Mouse (Mus musculus): ENCODE measurements around the gene Irf2bpl. TPM values are rescaled to one million over a fixed set of nuclear protein-coding genes. Genes with fewer than 3 reads are reported as not detected.

Irf2bpl gene
- polyA plus RNA-seq (2012; fragmentation: generic; extraction: Trizol), result 59.1 TPM

- Histone ChIP-seq H3K36me3 (ENCODE audit: control insufficient read depth, insufficient read depth) (peaks cover 6% of the 10 kb centered on the region), H3K4me3 (peak within 1 kb of the TSS; percentile 94), H3K4me2 (ENCODE audit: low read depth) (peak within 1 kb of the TSS; percentile 91), H3K79me2 (ENCODE audit: control insufficient read depth, insufficient read depth) (peaks cover 50% of the 10 kb centered on the region), H3K27me3 (ENCODE audit: control insufficient read depth, insufficient read depth, insufficient read length) (no peaks in the 10 kb centered on the region), H3ac (ENCODE audit: control insufficient read depth, insufficient read length) (peak within 1 kb of the TSS; percentile 97)
- TF ChIP-seq TCF3 (IDR thresholded peaks at IDR 0.05; ENCODE audit: insufficient read length, low read depth) (peak; percentile 1), POLR2AphosphoS2 (IDR thresholded peaks at IDR 0.05; ENCODE audit: insufficient read length, low read depth) (peak; percentile 98), MYOD1 (IDR thresholded peaks at IDR 0.05; ENCODE audit: control insufficient read depth in 1 of 3, insufficient read length in 2 of 3, low read depth in 2 of 3) (peak in 2 of 3 experiments; percentile 7 to 79), MYOG (IDR thresholded peaks at IDR 0.05; ENCODE audit: control insufficient read depth in 1 of 3, insufficient read depth in 1 of 3, insufficient read length in 2 of 3, low read depth in 2 of 3) (peak in 1 of 3 experiments; percentile 71), SRF (IDR thresholded peaks at IDR 0.05; ENCODE audit: control insufficient read depth, insufficient read length, low read depth) (peak; percentile 28), E2F4 (IDR thresholded peaks at IDR 0.05; ENCODE audit: insufficient read depth) (no peak), REST (IDR thresholded peaks at IDR 0.05; ENCODE audit: insufficient read depth, insufficient read length) (peak; percentile 28), MAX (IDR thresholded peaks at IDR 0.05; ENCODE audit: low read depth) (no peak), TCF12 (IDR thresholded peaks at IDR 0.05; ENCODE audit: insufficient read depth, poor library complexity, severe bottlenecking) (peak; percentile 20), POLR2A (IDR thresholded peaks at IDR 0.05; ENCODE audit: insufficient read length, low read depth) (peak; percentile 92), CEBPB (IDR thresholded peaks at IDR 0.05; ENCODE audit: insufficient read depth, poor library complexity, severe bottlenecking) (no peak), USF1 (IDR thresholded peaks at IDR 0.05; ENCODE audit: low read depth) (no peak)
Measured at GRCm38 (mm10) chr12:86884197-86885058, at the start of gene Irf2bpl. Irf2bpl (minus strand) TSS chr12:86884798.

GRCm38 (mm10) chr12:86932575-86932952, 48.0 kb upstream of the Irf2bpl start:
- no peak overlapping the region for H3ac ChIP-seq (ENCODE audit: control insufficient read depth, insufficient read length)
- no peaks in the 10 kb centered on the region for H3K27me3 ChIP-seq (ENCODE audit: control insufficient read depth, insufficient read depth, insufficient read length)
- no peak for TF ChIP-seq E2F4 (IDR thresholded peaks at IDR 0.05; ENCODE audit: insufficient read depth)
- no peak for TF ChIP-seq POLR2A (IDR thresholded peaks at IDR 0.05; ENCODE audit: insufficient read length, low read depth)
- TF ChIP-seq REST (IDR thresholded peaks at IDR 0.05; ENCODE audit: insufficient read depth, insufficient read length), result no peak
- no peak for TF ChIP-seq USF1 (IDR thresholded peaks at IDR 0.05; ENCODE audit: low read depth)
- TF ChIP-seq MAX (IDR thresholded peaks at IDR 0.05; ENCODE audit: low read depth), result no peak
- TF ChIP-seq POLR2AphosphoS2 (IDR thresholded peaks at IDR 0.05; ENCODE audit: insufficient read length, low read depth), result no peak
- no peak for TF ChIP-seq MYOG (IDR thresholded peaks at IDR 0.05; ENCODE audit: control insufficient read depth in 1 of 3, insufficient read depth in 1 of 3, insufficient read length in 2 of 3, low read depth in 2 of 3)
- TF ChIP-seq SRF (IDR thresholded peaks at IDR 0.05; ENCODE audit: control insufficient read depth, insufficient read length, low read depth), result no peak
- no peak for TF ChIP-seq CEBPB (IDR thresholded peaks at IDR 0.05; ENCODE audit: insufficient read depth, poor library complexity, severe bottlenecking)
- TF ChIP-seq TCF12 (IDR thresholded peaks at IDR 0.05; ENCODE audit: insufficient read depth, poor library complexity, severe bottlenecking), result no peak
- TF ChIP-seq MYOD1 (IDR thresholded peaks at IDR 0.05; ENCODE audit: control insufficient read depth in 1 of 3, insufficient read length in 2 of 3, low read depth in 2 of 3), result no peak
- no peak for TF ChIP-seq TCF3 (IDR thresholded peaks at IDR 0.05; ENCODE audit: insufficient read length, low read depth)
- H3K79me2 ChIP-seq (ENCODE audit: control insufficient read depth, insufficient read depth), result no peaks in the 10 kb centered on the region
- H3K4me3 ChIP-seq, result no peak overlapping the region
- H3K36me3 ChIP-seq (ENCODE audit: control insufficient read depth, insufficient read depth), result no peaks in the 10 kb centered on the region
- peak overlapping the region; percentile 53 for H3K4me2 ChIP-seq (ENCODE audit: low read depth)

GRCm38 (mm10) chr12:86931919-86932574, 47.4 kb upstream of the Irf2bpl start:
- no peak for TF ChIP-seq TCF3 (IDR thresholded peaks at IDR 0.05; ENCODE audit: insufficient read length, low read depth)
- TF ChIP-seq TCF12 (IDR thresholded peaks at IDR 0.05; ENCODE audit: insufficient read depth, poor library complexity, severe bottlenecking), result no peak
- no peaks in the 10 kb centered on the region for H3K27me3 ChIP-seq (ENCODE audit: control insufficient read depth, insufficient read depth, insufficient read length)
- H3K4me2 ChIP-seq (ENCODE audit: low read depth), result peak overlapping the region; percentile 53
- no peaks in the 10 kb centered on the region for H3K79me2 ChIP-seq (ENCODE audit: control insufficient read depth, insufficient read depth)
- no peaks in the 10 kb centered on the region for H3K36me3 ChIP-seq (ENCODE audit: control insufficient read depth, insufficient read depth)
- no peak overlapping the region for H3ac ChIP-seq (ENCODE audit: control insufficient read depth, insufficient read length)
- no peak overlapping the region for H3K4me3 ChIP-seq

GRCm38 (mm10) chr12:86930934-86931729, 46.5 kb upstream of the Irf2bpl start:
- H3K79me2 ChIP-seq (ENCODE audit: control insufficient read depth, insufficient read depth), result no peaks in the 10 kb centered on the region
- no peak overlapping the region for H3K4me2 ChIP-seq (ENCODE audit: low read depth)
- H3K36me3 ChIP-seq (ENCODE audit: control insufficient read depth, insufficient read depth), result no peaks in the 10 kb centered on the region
- H3ac ChIP-seq (ENCODE audit: control insufficient read depth, insufficient read length), result no peak overlapping the region
- no peak overlapping the region for H3K4me3 ChIP-seq
- TF ChIP-seq REST (IDR thresholded peaks at IDR 0.05; ENCODE audit: insufficient read depth, insufficient read length) (no peak), POLR2A (IDR thresholded peaks at IDR 0.05; ENCODE audit: insufficient read length, low read depth) (no peak), SRF (IDR thresholded peaks at IDR 0.05; ENCODE audit: control insufficient read depth, insufficient read length, low read depth) (no peak), CEBPB (IDR thresholded peaks at IDR 0.05; ENCODE audit: insufficient read depth, poor library complexity, severe bottlenecking) (no peak)
- no peaks in the 10 kb centered on the region for H3K27me3 ChIP-seq (ENCODE audit: control insufficient read depth, insufficient read depth, insufficient read length)

All from myocyte (in vitro differentiated cells).